Mouse (Mus musculus) c-Kit-negative CD71-positive TER-119-positive erythroid progenitor cells, embryonic 14.5 days (primary cell): Measurements from ENCODE around the gene Ryk.
"Not testable (repeated sequence)": the region's sequence is repeated elsewhere in the genome, so short reads cannot be mapped to it uniquely, and the experiment has no call there.

Experiments
- DNase-seq: peaks from one replicate; pipeline ENCODE4 v3.0.0-alpha.2; 2013; ENCODE audit warnings: low read depth, low spot score

Gene Ryk

DNA sequence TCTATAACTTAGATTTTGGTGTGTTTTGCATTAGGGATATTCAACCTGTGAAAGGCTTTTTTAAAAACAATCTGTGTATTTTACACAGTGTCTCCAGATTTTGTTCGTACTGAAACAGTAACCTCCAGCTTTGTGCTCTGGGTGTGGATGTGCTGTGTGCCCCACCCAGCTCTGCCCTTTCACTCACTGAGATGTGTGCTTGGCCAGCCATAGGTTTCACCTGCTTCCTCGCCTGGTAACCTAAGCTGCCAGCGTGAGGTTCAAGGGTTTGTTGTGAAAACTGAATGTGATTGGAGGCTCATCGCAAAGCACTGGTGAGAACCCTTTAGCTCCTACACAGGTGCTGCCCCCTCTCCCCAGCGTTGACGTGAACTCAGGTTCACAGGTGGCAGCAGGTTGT is 70.2 kb downstream of the Ryk start:
- no peak for DNase-seq

DNA sequence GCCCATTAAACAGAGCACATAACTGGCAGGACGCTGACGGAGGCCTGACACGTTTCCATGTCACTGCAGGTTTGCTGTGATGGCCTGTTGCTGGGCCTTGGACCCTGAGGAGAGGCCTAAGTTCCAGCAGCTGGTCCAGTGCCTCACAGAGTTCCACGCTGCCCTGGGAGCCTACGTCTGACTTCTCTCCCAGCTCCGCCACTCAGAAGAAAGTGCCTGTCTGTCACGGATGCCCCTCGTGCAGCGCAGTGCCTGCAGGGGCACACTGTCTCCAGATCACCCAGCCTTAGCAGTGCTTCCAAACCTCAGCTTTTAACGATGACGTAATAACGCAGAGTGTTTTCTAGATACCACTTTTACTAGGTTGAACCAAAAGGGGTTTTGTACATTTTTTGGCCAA is 72.1 kb downstream of the Ryk start:
- DNase-seq, result no peak

DNA sequence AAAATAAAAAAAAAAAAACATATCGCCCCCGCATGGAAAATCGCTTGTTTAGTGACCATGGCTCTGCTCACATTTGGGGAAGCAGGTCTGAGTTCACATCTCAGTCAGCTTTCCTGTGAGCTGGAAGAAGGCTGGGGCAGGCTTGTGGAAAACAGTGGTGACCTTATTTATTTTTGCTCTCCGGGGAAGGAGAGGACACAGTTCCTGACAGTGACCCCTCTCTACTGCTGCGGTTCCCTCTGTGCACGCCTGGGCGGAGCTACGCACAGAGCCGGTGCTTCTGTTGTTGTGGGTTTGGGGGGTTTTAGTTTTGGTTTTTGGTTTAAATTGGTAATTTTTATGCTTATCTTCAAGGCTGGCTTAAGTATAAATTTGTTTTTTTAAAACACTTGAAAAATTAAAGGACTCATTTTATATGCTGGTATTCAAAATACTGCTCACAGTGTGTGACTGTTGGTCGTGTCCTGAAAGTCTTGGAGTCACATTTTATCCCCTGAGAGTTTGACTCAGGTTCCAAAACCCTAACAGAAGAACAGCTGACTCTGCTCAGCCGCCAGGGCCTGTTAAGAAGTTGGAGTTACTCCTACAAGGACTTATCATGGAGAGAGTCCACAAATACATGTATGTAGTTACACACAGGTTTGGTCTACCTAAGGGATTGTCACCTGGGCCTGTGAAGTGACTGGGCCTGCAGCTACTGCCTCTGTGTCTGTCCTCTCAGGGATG is 73.0 kb downstream of the Ryk start:
- no peak for DNase-seq

DNA sequence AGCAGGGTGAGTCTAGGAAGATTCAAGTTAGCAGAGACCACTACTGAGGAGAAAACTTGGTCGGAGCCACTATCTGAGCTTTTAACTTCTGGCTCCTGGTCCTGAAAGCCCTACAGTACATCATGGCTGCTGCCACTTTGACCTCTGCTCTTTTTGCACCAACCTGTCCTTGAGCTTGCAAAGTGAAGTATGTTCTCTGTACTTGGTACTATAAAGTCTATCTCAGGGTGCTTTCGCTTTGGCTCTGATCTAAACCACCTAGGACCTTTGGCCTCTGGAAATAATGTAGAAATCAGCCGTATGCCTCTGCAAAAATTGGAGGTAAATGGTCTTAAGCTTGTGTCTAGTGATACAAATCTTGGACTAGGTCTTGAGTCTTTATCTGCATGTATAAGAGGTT is 76.8 kb downstream of the Ryk start:
- DNase-seq, result no peak

DNA sequence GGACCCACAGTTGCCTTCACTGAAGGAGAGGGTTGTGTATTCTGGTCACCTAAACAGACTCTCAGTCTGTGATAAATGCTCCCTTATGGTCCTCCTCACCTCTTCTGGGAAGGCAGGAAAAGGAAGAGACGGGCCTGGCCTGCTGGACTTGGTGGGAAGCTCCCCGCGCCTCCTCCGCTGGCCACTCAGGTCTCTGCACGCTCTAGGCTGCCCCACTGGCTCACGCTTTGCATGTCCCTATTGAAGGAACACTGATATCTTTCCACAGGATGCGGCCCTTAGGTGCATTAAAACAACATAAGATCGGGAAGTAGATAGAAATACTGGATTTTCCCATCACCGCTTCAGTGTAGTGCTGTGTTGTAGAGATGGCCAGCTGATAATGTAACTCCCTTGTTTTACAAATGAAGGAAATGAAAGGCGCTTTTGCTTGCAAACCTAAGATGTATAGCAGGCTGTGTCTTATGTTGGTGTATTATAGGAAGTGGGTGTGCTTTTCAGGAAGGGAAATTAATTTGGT is 77.9 kb downstream of the Ryk start:
- DNase-seq, result no peak

DNA sequence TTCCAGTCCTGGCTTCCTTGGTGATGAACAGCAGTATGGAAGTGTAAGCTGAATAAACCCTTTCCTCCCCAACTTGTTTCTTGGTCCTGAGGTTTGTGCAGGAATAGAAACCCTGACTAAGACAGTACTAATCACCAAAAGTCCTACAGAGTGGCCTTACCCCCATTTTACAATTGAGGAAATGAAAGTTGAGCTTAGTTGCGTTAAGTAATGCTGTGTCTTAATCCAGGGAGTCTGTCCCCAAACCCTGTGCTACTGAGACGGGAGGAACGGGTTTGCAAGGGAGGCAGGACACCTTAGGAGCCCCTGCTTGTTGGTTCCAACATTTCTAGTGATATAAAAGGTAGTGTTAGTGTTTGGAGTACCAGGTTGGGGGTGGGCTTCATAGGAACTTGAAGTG is 78.9 kb downstream of the Ryk start:
- DNase-seq, result not testable (repeated sequence)

DNA sequence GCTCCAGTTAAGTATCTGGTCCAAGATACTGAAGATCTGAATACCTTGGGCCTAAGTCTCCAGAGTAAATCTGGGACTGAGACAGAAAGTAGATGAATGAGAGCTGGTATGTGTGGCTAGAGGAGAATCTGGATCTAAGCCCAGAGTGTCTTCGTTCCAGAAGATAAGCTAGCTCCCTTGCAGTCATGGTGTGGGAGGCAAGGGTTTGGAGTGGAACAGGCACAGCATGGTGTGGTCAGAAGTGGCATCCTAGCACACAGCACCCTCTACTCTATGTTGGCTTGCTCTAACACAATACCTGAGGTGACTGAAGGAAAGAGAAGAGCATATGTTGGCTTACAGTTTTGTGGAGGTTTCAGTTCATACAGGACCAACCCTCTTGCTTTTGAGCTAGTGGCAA is 79.9 kb downstream of the Ryk start:
- no peak for DNase-seq

DNA sequence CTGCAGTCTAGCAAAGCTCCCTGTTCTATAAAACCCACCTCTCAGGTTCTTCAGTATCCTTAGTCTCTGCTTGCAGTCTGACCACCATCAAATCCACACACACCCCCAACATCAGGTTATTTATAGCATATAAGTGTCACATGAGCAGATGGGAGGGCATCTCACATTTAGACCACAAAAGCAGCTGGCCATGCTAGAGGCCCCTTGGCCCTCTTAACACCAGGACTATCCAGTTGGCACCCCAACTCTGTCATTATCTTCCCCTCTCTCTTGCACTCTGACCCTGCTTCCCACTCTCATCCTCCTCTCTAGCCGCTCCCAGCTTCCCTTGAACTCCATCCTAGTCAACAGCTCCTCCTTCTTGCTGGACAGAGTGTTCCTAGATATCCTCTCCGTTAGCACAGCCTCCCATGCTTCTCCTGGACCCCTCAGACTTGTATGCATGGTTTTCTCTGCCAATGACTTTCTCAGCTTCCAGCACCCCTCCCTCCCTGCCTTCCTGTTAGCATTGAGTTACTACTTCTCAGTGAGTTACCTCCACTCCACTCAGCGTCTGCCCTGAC is 80.7 kb downstream of the Ryk start:
- DNase-seq, result no peak

DNA sequence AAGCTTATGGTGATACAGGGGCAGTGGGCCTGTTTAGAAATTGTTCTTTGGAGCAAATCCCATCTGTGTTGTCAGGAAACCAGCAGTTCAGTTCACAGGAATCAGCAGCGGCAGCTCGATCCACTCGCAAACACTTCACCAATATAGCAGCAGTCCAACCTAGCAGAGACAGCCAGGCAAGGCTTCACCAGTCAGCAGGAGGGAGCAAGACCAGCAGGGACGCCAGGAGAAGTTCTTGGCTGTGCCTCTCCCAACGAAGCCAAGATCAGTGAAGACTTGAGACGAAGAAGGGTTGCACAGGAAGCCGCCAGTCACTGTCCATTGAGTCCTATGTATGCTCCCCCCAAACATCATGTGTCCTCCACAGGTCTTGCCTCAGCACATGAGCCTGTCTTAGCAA is 81.4 kb downstream of the Ryk start:
- no peak for DNase-seq

DNA sequence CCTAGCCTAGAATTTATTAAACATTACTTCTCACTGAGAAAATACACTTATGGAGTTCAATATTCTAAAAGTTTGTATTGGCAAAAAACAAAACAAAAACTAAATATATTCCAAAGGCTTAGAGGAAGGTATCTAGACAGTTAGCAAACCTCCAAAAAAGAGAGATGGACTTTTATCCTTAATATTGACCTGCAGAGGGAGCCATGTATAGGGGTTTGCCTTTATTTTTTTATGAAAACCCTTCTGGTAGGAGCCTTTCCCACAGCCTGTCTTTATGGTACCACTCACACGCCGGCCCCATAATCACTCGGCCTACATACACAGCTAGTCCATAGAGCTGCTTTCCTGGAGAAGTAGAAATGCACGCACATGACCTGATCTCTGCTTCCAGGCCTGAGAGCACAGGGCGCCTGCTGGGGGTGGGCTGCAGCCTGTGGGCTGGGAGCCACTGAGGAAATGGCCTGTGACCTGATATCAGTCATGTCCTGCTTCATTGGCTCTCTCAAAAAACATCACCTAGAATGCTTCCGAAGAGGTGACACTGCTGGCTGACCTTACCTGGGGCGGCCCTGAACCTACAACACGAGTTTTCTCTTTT is 82.9 kb downstream of the Ryk start:
- DNase-seq, result no peak

DNA sequence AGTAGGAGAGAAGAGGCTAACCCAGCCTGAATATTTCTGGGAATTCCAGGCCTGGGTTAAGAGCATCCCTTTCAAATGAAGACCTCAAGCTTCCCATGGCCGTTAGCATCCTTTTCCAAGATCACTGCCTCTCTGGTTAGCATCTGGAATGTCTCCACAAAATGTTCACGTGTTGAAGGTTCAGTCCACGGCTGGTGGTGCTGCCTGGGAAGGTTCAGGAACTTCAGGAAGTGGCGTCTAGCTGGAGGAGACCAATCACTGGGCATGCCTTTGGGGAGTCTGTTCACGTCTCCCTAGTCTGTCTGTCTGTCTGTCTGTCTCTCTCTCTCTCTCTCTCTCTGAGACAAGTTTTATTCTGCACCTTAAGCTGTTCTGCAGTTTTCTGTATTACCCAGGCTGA is 84.8 kb downstream of the Ryk start:
- DNase-seq, result no peak

DNA sequence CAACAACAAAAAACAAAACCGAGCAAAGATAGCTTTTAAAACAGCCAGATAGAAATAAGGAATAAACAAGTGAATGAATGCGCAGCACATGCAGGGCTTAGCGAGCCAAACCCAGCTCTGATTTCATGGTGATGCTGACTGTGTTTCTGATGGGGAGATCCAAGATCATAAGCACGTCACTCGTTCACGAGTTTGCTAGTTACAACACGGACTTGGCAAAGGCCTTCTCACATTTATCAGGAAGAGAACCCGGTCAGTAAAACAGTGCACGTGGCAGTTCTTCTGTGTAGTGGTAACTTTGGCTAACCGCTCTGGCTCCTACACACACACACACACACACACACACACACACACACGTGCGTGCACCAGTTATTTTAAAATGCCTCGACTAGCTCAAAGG is 87.1 kb downstream of the Ryk start:
- DNase-seq, result no peak

DNA sequence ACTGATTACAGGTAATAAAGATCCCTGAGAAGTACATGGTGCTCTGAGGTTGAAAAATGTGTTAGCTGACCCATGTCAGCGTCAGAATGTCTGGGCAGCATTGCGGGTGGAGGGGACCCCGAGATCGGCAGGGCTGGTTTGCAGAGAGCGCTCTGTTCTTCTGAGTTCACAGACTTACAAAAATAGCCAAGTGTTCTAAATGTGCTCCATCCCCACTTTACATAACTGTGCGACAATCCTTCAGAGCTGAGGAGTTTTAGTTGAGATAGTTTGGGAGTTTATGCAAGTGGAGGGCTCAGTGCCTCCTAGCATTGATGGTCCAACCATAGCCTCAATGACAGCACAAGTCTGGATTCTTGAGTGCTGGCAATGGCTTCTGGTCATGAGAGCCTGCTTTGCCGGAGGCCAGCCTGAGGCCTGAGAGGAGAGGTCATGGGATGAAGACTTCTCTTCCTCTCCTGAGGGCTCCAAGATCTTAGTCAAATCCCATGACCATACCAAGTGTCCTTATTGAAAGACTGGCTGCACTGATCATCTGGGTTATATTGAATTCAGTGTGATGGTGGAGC is 88.2 kb downstream of the Ryk start:
- DNase-seq, result no peak

DNA sequence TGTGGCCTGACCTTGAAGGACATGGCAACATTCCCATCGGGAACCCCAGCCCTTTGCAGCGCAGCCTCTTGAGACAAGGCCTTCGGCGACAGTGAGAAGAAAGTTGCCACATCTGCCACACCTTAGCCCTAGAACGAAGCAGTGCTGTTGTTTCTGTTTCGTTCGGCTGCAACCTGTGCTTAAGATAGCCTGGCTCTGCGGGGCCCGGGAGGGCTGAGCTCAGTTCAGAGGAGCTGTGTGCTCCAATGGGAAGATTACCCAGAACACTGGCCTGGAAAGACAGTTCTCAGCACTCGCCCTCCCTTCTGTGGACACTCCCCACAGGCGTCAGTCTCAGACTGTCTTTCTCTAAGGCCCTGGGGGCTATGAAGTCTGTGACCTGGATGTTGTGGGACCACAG is 89.1 kb downstream of the Ryk start:
- DNase-seq, result no peak

DNA sequence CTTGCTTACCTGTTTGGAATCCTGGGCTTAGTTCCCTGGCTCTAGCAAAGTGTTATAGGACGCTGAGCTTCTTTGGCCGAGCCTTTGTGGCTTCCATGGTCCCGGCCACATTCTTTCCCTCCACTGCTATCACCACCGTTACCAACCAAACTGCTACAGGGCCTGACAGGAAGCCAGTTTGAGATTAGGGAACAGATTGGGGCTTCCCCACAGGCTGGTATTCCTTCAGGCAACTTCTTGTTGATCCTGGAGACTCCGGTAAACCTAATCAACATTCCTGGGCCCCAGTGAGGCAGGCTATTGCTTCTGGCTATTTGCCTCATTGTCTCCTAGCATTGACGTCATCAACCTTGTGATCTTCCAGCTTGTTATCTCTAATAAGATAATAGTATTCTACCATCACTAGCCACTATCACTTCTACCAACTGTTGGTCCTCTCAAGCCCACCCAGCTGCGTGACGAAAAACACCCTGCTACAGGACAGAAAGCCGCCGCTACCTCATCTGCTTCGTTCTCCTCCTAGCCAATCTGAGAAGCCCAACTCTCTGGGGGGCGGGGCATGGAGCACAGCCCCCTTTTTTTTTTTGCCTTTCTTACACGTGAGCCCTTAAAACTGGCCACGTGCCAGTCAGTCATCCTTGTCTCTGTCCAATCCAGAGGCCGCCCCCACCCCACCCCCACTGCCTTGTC is 90.1 kb downstream of the Ryk start:
- no peak for DNase-seq

DNA sequence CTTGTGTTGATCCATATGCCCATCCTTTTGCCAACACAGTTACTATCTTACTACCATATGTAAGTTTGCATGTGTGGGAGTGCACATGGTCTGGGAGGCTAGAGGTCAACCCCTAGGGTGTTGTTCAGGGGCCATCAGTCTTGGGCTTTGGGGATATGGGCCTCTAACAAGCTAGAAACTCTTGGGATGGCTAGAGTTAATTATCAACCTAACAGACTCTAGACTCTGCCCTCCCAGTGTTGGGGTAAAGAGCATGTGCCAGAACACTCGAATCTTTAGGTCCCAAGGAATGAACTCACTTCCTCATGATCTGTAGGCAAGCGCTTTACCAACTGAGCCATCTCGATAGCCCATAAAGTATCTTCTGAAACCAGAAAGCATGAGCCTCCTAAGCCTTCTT is 91.4 kb downstream of the Ryk start:
- DNase-seq, result no peak

DNA sequence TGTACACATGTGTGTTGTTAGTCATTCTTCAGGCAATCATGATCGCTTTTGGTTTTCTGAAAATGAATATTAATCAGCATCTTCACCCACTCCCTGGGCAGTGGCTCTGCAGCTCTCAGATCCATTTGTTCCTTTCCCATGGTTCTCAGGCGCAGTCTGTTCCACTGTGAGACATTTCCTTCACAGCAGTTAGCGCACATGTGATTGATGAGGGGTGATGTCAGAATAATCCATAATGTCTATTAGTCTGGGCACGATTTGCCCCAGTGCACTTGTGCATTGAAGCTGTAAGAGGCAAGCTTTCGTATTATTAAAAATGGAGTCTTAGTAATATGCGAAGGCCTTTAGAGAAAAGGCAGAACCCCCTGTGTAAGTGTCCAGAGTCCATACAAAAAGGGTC is 95.1 kb downstream of the Ryk start:
- no peak for DNase-seq

DNA sequence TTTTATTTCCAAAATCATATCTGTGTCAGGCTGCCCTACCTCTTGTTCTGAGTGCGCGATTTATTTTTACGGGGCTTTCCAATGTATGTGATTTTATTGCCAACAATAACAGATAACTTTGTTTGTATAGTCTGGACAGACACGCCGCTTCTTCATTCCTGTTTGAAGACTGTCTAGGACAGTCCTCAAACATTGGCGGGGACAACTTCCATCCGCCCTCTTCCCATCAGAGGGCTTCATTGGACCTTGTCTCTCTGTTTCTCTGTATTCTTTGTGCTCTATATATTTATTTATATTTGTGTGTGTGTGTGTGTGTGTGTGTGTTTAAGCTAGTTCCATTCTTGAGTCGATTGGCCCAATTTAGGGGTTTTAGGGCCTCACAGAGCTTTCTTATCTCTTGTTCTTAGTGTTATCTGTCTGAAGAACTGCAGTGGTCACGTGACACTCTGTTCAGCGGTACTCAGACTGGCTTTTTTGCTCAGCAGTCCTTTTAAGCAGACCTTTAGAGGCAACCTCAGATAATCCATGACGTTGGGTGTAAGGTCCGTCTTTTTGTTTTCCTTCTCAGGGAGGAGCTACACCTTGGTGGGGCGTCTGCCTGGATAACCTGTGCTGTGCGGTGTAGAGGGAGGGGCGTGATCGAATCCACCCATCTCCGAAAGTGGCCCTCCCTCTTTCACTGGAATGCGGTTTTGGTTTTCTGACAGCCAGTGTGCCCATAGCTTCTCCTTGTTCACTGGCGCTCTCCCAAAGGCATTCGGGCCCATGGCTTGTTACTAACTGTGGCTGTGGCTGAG is 99.4 kb downstream of the Ryk start:
- no peak for DNase-seq

DNA sequence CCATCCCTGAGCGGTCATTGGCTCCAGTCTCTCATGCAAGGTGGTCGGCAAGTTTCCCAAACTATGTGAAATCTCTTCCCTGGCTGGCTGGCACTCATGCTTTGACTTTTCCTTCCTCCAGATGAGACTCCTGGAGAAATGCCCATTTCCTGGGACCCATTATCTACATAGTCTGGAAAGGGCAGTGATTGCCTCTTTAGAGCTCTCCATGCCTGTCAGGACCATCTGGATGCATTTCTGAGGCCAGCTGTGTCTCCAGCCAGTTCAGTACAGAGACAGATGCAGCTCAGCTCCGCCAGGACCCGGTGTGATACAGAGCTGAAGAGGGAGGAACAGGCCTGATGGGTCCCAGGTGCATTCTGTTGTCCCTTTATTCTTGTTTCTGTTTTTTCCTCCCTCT is 107.5 kb downstream of the Ryk start:
- DNase-seq, result no peak

DNA sequence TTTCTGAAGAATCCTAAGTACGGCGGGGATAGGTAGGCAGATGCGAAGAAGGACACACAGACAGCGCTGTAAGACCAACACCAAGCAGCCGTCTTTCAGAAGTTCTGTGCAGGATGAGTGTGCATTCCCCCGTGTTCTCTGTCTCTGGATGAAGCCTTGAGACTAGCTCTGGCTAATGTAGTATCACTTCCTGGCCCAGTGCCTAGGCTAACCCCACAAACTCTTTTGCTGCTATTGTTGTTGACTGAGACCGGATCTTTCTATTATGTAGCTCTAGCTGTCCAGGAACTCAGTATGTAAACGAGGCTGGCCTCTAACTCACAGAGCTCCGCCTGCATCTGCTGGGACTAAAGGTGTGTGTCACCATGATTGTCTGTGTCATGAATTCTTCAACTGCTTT is 110.2 kb downstream of the Ryk start:
- DNase-seq, result no peak

DNA sequence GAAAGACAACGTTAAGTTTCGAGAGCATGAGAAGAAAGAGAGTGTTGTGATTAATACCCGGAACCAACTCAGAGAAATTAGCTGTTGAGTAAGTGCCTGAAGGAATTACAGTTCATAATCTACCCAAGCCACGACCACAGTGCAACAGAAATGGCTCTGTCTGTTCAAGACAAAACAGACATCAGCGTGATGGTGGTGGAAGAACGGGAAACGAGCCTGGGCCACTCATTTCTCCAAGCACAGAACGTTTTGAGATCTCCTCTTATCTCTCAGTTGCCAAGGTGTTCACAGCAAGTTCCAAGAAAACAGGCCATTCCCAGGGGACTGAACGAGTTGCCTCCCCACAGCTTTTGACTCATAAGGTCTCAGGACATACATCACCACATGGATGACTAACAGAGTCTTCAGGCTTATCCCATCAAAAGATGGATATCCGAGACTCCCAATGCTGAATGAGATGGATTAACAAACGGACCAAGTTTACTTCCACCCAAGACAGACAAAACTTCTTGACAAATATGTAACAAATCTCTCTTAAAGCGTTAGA is 111.8 kb downstream of the Ryk start:
- DNase-seq, result no peak
